18 mouse cellular contexts compared by ENCODE assay signal in the genomic region with DNA sequence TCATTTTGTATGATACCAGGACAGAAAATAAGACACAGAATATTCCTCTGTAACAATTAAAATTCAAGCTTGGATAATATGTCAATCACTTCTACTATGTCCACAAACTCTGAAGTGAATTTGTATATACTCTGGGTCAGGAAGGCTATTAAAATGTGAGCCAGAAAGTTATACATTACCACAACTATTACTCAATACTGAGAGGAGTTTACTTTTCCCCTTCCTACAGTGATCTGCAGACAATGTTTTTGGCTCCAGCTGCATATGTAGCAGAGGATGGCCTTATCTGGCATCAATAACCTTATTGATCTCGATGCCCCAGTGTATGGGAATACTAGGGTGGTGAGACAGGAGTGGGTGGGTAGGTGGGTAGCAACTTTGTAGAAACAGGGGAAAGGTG.
"Had no signal": no experiment of that assay in that cellular context is flagged by ENCODE, and none has a peak within 500 bp of the region (broad histone marks: within the 10 kb centered on the region; RNA-seq: fewer than 3 reads in every experiment).

No protein-coding gene starts in this region.

- H3K27ac ChIP-seq: midbrain, embryonic 10.5 days; midbrain, embryonic 12.5 days; neural tube, embryonic 13.5 days; neural tube, embryonic 15.5 days had no signal

- H3K4me3 ChIP-seq: midbrain, embryonic 10.5 days; midbrain, embryonic 12.5 days; myocyte; neural tube, embryonic 13.5 days; neural tube, embryonic 15.5 days had no signal

- DNase-seq: lung, embryonic 14.5 days; lung, postnatal 10 days; lung, postnatal 4 days; midbrain, embryonic 14.5 days; retina, postnatal 1 day; right cerebral cortex, adult 18-20 months; right cerebral cortex, postnatal 25 days; right cerebral cortex, postnatal 4 days; spleen, adult 18-20 months; thymus, adult 18-20 months; thymus, postnatal 14 days; thymus, postnatal 36 days had no signal

- H3K9ac ChIP-seq: lung, embryonic 14.5 days; midbrain, embryonic 12.5 days; neural tube, embryonic 13.5 days; neural tube, embryonic 15.5 days had no signal

- H3K4me2 ChIP-seq: lung, embryonic 14.5 days; midbrain, embryonic 12.5 days; neural tube, embryonic 13.5 days; neural tube, embryonic 15.5 days had no signal

- ATAC-seq: midbrain, embryonic 16.5 days had no signal

- H3K9me3 ChIP-seq: midbrain, embryonic 10.5 days; midbrain, embryonic 12.5 days; neural tube, embryonic 13.5 days; neural tube, embryonic 15.5 days had no signal

- H3K27me3 ChIP-seq: midbrain, embryonic 12.5 days; neural tube, embryonic 13.5 days; neural tube, embryonic 15.5 days had no signal

- H3K4me1 ChIP-seq: midbrain, embryonic 10.5 days; midbrain, embryonic 12.5 days; neural tube, embryonic 13.5 days; neural tube, embryonic 15.5 days had no signal

- H3K36me3 ChIP-seq: midbrain, embryonic 10.5 days; midbrain, embryonic 12.5 days; neural tube, embryonic 13.5 days; neural tube, embryonic 15.5 days had no signal
